Mouse (Mus musculus) ovary, postnatal 36 days (tissue): ENCODE measurements around the gene Iah1.

Experiments used
- DNase-seq: peaks from one replicate; pipeline ENCODE4 v3.0.0; 2022; ENCODE audit warnings: low spot score, mixed read lengths

Iah1 gene

GRCm38 (mm10) chr12:21320317-21320716 lies 4.1 kb downstream of the Iah1 start:
- DNase-seq: no peak

GRCm38 (mm10) chr12:21321170-21321569 lies 5.0 kb downstream of the Iah1 start:
- no peak for DNase-seq

- DNase-seq: no peak
Measured at GRCm38 (mm10) chr12:21322296-21322695, 6.1 kb downstream of the Iah1 start.

- DNase-seq: no peak
Measured at GRCm38 (mm10) chr12:21322856-21323255, 6.7 kb downstream of the Iah1 start.

GRCm38 (mm10) chr12:21324101-21324500 lies 7.9 kb downstream of the Iah1 start:
- DNase-seq: no peak

- DNase-seq: no peak
Measured at GRCm38 (mm10) chr12:21325266-21325665, 9.1 kb downstream of the Iah1 start.

DNA sequence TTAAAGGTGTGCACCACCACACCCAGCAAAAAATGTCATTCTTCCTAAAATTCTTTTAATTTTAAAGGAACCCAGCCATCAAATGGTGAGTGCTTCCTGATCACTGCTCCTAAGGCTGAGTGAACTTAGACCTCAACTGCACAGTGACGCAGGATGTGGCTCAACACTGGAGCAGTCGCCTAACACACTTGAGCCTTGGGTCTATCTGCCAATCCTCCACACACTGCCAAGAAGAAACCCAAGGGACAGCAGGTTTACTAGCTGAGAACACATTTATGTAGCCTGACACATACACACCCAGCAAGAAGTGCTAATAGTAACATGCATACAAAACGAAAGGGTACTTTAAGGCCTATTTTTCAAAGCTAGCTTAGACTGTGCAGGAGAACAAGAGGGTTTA lies 10.1 kb downstream of the Iah1 start:
- no peak for DNase-seq

GRCm38 (mm10) chr12:21329661-21330400 lies 13.6 kb downstream of the Iah1 start:
- no peak for DNase-seq

- DNase-seq: no peak
Measured at GRCm38 (mm10) chr12:21330961-21331576, 14.9 kb downstream of the Iah1 start.

GRCm38 (mm10) chr12:21331711-21332110 lies 15.5 kb downstream of the Iah1 start:
- no peak for DNase-seq

- DNase-seq: no peak
Measured at GRCm38 (mm10) chr12:21333021-21333420, 16.8 kb downstream of the Iah1 start.

- no peak for DNase-seq
Measured at GRCm38 (mm10) chr12:21333766-21334165, 17.6 kb downstream of the Iah1 start.

GRCm38 (mm10) chr12:21335869-21336268 lies 19.7 kb downstream of the Iah1 start:
- no peak for DNase-seq

- DNase-seq: no peak
Measured at GRCm38 (mm10) chr12:21337171-21337570, 21.0 kb downstream of the Iah1 start.

DNA sequence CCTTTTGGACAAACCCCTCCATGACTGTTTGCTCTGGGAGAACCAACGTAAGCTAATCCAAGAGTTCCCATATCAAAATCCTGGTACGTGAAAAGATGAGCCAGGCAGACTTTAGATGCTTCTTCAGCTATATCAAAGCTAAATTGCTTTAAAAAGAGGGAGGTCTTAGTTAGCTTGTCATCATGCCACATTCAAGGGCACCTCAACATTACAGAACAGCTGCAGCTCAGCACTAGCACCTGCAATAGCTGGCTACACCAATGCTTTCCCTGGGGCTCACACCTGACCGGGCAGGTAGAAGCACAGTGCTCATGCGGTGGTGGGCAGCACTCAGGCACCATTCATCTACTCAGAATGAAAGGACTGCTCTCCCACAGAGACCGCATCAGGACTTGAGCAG lies 24.5 kb downstream of the Iah1 start:
- no peak for DNase-seq

DNA sequence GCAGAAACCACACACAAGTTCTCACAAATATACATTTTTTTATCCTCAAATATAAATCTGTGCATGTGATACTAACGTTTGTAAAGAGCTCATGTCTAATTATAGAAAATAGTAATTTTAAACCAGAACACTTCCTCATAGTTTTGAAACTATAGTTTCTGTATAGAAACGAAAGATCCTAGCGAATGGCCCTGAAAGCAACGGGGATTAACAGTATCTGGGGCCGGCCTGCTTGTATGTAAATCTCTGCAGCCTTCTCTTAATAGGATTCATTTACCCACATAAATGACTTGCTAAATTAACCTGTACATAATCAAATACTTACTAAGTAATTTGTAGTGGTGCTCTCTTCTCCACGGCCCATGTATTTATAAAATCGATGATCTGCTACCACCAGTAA lies 30.8 kb downstream of the Iah1 start:
- no peak for DNase-seq

DNA sequence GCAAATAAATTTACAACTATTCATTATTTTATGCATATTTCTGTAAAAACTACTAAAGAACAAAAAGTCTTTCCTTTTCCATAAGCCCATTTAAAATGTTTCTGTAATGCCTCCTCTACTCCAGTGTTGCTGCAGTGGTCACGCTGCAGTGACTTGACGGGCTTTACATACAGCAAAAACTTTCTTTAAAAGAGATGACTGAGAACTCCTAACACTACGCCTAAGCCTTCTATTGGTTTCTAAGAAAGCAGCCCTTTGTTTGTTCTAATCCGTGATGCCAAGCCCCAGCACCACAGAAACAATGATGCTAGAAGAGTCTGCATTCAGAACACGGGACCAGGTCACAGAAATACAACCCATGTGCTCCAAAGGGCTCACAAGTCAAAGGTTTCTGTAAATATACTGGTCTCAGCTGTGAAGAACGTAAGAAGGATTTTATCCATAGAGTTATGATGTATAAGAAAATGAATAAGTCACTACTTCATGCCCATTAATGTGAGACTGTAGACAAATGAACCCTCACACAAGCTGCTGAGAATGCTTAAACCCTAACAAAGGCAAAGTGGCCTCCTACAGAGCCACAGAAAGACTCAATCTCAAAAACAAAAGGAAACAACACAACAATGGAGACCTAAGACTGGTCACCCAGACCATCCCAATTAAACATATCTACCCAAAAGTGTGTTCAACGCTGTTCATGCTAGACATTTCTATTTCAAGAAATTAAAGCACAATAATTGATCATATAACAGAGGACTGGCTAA lies 34.1 kb downstream of the Iah1 start:
- DNase-seq: no peak

DNA sequence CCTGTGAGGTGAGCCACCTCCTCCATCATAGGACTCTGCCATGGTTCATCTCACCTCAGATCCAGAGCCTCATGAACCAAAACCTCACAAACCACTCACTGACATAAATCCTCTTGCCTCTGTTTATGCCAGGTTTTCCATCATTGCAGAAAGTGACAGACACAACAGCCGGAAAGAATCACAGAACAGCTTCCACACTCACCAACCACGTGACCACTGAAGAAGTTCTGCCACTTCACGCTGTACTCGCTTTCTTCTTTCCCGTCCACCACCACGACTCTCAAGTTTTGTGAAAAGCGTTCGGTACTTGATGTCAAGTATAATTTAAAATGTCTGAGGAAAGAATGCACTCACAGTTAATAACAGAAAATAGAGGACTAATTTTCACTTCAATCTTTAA lies 37.5 kb downstream of the Iah1 start:
- no peak for DNase-seq

GRCm38 (mm10) chr12:21362686-21363085 lies 46.5 kb downstream of the Iah1 start:
- DNase-seq: no peak

- DNase-seq: no peak
Measured at GRCm38 (mm10) chr12:21363195-21363594, 47.0 kb downstream of the Iah1 start.

- no peak for DNase-seq
Measured at GRCm38 (mm10) chr12:21364624-21365435, 48.6 kb downstream of the Iah1 start.

DNA sequence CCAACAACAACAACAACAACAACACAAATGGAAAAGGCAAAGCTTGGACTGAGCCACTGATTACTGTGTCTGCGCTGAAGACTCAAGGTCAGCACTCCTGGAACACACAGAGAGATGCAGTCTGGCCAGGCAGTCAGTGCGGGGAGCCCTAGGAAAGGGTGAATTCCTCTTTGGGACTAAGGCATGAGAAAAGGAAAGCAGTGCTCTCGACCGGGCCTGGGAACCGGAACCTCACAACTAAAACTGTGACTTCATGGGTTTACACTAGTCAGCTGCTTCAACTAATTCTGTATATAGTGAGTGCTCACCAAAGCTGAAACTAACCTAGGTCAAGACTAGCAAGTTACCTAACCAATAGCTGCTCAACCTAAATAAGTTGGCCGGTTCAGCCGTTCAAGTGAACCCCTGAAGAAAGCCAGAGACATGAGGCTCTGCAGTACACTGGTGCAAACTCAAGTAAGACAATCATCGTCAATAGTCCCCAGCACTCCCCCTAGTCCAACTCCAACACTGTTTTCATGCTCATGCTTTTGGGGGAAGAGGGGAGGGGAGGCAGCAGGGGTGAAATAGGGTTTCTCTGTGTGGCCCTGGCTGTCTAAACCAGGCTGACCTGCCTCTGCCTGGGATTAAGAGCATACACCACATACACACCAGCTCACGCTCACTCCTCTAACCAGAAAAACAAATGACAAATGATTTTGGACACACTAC lies 52.3 kb downstream of the Iah1 start:
- peak; percentile 22 for DNase-seq
